Mouse (Mus musculus) intestine, postnatal 0 days (tissue): ENCODE measurements around the gene Wipi1. TPM values are rescaled to one million over a fixed set of nuclear protein-coding genes. Genes with fewer than 3 reads are reported as not detected.

Source experiments
- ATAC-seq: fragments of 200-750 bp; cut with Nextera tagmentation; 2 replicates; pipeline ENCODE4 v1.8.0; 2017; ENCODE audit warnings: mild to moderate bottlenecking, moderate TSS enrichment, moderate library complexity
- H3K27ac ChIP-seq: fragments of 300-500 bp; sonication (generic); 2 replicates; pipeline ENCODE4 v1.5.1; 2014; ENCODE audit warnings: mild to moderate bottlenecking, low read depth, low read length, moderate library complexity
- H3K27me3 ChIP-seq: fragments of 300-500 bp; sonication (generic); replicated peaks from 2 replicates; pipeline ENCODE4 v1.6.1; 2014; ENCODE audit warnings: low read length, mixed read lengths; ENCODE audit not compliant: control insufficient read depth, insufficient read depth
- H3K36me3 ChIP-seq: fragments of 300-500 bp; sonication (generic); 2 replicates; pipeline ENCODE4 v1.6.1; 2014; ENCODE audit warnings: mild to moderate bottlenecking, moderate library complexity; ENCODE audit not compliant: control insufficient read depth, insufficient read depth
- H3K4me1 ChIP-seq: fragments of 300-500 bp; sonication (generic); replicated peaks from 2 replicates; pipeline ENCODE4 v1.6.1; 2014; ENCODE audit warnings: antibody characterized with exemption, low read length, mixed read lengths; ENCODE audit not compliant: control insufficient read depth, insufficient read depth
- H3K4me2 ChIP-seq: fragments of 300-500 bp; sonication (generic); replicated peaks from 2 replicates; pipeline ENCODE4 v1.6.1; 2014; ENCODE audit warnings: low read depth, mild to moderate bottlenecking, moderate library complexity
- H3K4me3 ChIP-seq: fragments of 300-500 bp; sonication (generic); 2 replicates; pipeline ENCODE4 v1.5.1; 2014; ENCODE audit warnings: low read depth, low read length
- H3K9ac ChIP-seq: fragments of 300-500 bp; sonication (generic); 2 replicates; pipeline ENCODE4 v1.6.1; 2014; ENCODE audit warnings: mild to moderate bottlenecking, low read depth, low read length
- H3K9me3 ChIP-seq: fragments of 300-500 bp; sonication (generic); 2 replicates; pipeline ENCODE4 v1.6.1; 2016; ENCODE audit warnings: mixed run types; ENCODE audit not compliant: control insufficient read depth
- CTCF ChIP-seq: sonication (generic); IDR thresholded peaks from 2 replicates; pipeline ENCODE4 v1.5.1; 2016; ENCODE audit warnings: low read depth, mild to moderate bottlenecking, control low read depth, antibody characterized with exemption, moderate library complexity
- WGBS: fragments of 180-500 bp; shearing (Covaris S2); extraction: QIAGEN DNeasy Blood & Tissue Kit; methylation state at CpG from one replicate; pipeline ENCODE4 v1.1.7; 2014; 5-methylcytosine and 5-hydroxymethylcytosine counted together
- polyA plus RNA-seq: library from polyadenylated mRNA; unstranded; fragments of >200 nt; fragmentation: Nextera tagmentation; extraction: Ambion mirVana; gene quantifications from 2 replicates; pipeline ENCODE4 v1.2.1, GENCODE M21; 2015

The Wipi1 gene
- polyA plus RNA-seq, 1 experiment from 2014 or later: 28.2 TPM

DNA sequence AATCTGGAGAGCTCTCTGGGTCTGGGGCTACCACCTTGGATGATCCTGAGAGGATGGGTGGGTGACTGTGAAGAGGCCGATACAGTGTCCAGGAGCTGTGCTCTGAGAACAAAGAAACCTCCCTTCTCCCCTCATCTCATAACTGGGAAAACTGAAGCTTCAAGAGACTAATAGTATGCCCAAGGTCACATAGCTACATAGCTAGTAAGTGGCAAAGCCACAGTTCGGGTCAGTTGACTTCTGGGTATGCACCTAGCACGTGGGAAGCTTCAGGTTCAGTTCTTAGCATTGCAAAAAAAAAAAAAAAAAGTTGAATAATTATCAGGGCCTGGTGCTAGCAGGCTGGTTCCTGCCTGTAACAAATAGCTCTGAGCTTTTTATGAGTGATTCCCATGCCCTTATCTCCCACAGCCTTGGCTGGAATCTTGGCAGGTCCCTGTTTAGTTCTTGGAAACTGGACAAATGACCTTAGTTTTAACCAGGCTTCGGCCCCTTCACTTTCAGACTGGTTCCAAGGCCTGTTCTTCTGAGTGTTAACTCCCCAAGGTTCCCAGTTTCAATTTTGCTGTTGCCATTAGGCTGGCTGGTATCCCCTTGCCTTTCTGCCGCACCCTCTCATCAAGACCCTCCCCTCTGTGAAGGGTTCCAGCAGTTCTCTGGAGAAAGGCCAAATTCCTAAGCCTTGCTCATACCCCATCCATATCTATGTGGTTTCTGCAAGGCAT, 29.9 kb upstream of the Wipi1 start:
- no peak overlapping the region for H3K4me3 ChIP-seq
- no peaks in the 10 kb centered on the region for H3K27me3 ChIP-seq
- TF ChIP-seq CTCF: no peak
- no peaks in the 10 kb centered on the region for H3K9me3 ChIP-seq
- H3K27ac ChIP-seq: no peak overlapping the region
- ATAC-seq: no peak
- H3K9ac ChIP-seq: no peak overlapping the region
- no peak overlapping the region for H3K4me2 ChIP-seq
- WGBS: 75% methylated on average over 5 of the region's 5 CpGs
- no peaks in the 10 kb centered on the region for H3K4me1 ChIP-seq
- H3K36me3 ChIP-seq: no peaks in the 10 kb centered on the region

- Histone ChIP-seq H3K36me3 (no peaks in the 10 kb centered on the region), H3K9ac (no peak overlapping the region), H3K27me3 (no peaks in the 10 kb centered on the region), H3K27ac (no peak overlapping the region), H3K4me2 (no peak overlapping the region), H3K4me1 (no peaks in the 10 kb centered on the region), H3K4me3 (no peak overlapping the region), H3K9me3 (no peaks in the 10 kb centered on the region)
- no peak for TF ChIP-seq CTCF
- no peak for ATAC-seq
- 51% methylated on average over 6 of the region's 6 CpGs for WGBS
These were observed 24.2 kb upstream of the Wipi1 start for GRCm38 (mm10) chr11:109635871-109636395.

DNA sequence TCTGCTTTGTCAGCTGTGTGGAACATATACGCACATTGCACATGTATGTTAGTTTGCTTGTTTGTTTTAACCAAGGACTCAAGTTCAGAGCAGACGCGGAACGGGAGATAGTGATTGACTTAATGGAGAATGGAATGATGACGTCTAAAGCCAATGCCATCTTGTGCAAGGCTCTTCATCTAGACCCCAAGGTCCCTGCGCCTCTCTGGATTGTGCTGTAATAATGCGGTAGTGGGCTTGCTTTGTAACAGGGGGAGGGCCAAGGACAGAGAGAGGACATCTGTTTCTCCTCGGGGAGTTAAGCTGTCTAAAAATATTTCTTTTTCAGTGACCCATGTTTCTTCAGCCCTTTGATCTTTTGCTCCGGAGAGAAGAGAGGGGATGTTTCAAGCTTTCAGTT, 23.2 kb upstream of the Wipi1 start:
- no peaks in the 10 kb centered on the region for H3K27me3 ChIP-seq
- no peak overlapping the region for H3K4me3 ChIP-seq
- ATAC-seq: no peak
- no peaks in the 10 kb centered on the region for H3K9me3 ChIP-seq
- 74% methylated on average over 9 of the region's 9 CpGs for WGBS
- H3K4me2 ChIP-seq: no peak overlapping the region
- no peak overlapping the region for H3K27ac ChIP-seq
- H3K4me1 ChIP-seq: no peaks in the 10 kb centered on the region
- no peaks in the 10 kb centered on the region for H3K36me3 ChIP-seq
- no peak for TF ChIP-seq CTCF
- no peak overlapping the region for H3K9ac ChIP-seq

DNA sequence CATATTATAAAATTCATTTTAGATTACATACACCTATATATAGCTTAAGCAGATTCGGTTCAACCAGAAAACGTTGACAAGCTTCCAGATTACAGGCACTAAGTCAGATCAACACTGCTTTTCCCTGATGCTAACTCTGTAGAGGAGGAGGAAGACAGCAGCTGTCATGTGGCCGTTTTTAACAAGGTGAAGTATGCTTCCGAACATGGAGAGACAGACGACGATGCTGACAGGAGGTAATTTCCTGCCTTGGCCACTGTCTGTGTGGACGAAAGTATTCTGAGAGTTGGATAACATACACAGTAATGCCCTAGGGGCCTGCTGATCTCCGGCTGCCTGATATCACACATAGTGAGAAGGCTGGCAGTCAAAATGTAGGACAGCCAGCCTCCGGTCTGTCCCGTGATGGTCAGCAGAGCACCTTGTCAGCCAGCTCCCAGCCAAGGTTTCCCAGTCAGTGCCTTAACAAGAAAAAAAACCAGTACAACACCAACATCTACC, 17.3 kb upstream of the Wipi1 start:
- Histone ChIP-seq H3K9me3 (no peaks in the 10 kb centered on the region), H3K4me2 (no peak overlapping the region), H3K27ac (no peak overlapping the region), H3K4me3 (no peak overlapping the region), H3K36me3 (no peaks in the 10 kb centered on the region), H3K27me3 (no peaks in the 10 kb centered on the region), H3K9ac (no peak overlapping the region), H3K4me1 (no peaks in the 10 kb centered on the region)
- 63% methylated on average over 10 of the region's 10 CpGs for WGBS
- no peak for TF ChIP-seq CTCF
- no peak for ATAC-seq

DNA sequence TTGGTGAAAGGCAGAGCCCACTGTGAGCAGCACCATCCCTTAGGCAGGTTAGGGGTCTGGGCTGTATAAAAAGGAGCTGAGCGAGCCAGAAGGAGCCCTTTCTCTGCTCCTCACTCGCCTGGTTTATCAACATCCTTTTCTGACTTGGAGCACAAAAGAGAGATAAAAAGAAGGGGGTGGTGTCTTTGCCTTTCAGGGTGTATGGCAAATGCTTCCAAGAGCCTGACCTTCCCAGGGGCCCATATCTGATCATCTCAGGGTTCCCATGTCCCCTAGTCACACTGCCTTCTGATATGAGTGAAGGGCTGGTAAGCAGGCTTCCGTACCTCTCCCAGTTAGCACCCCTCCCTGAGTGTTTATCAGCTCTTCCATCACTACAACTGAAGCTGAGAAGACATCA, 16.3 kb upstream of the Wipi1 start:
- H3K27ac ChIP-seq: no peak overlapping the region
- WGBS: 84% methylated on average over 3 of the region's 3 CpGs
- H3K4me2 ChIP-seq: no peak overlapping the region
- no peaks in the 10 kb centered on the region for H3K4me1 ChIP-seq
- no peaks in the 10 kb centered on the region for H3K9me3 ChIP-seq
- no peak for ATAC-seq
- H3K9ac ChIP-seq: no peak overlapping the region
- no peak overlapping the region for H3K4me3 ChIP-seq
- no peaks in the 10 kb centered on the region for H3K36me3 ChIP-seq
- no peaks in the 10 kb centered on the region for H3K27me3 ChIP-seq
- TF ChIP-seq CTCF: no peak

GRCm38 (mm10) chr11:109627648-109628047, 15.9 kb upstream of the Wipi1 start:
- H3K4me1 ChIP-seq: no peaks in the 10 kb centered on the region
- no peak overlapping the region for H3K27ac ChIP-seq
- no peak overlapping the region for H3K9ac ChIP-seq
- H3K9me3 ChIP-seq: no peaks in the 10 kb centered on the region
- H3K36me3 ChIP-seq: no peaks in the 10 kb centered on the region
- WGBS: 87% methylated on average over 4 of the region's 4 CpGs
- TF ChIP-seq CTCF: peak; percentile 61
- no peak for ATAC-seq
- H3K4me3 ChIP-seq: no peak overlapping the region
- no peaks in the 10 kb centered on the region for H3K27me3 ChIP-seq
- H3K4me2 ChIP-seq: no peak overlapping the region
